Mouse (Mus musculus): ENCODE results near the gene Baiap2l1.
"Not testable (repeated sequence)": the region's sequence is repeated elsewhere in the genome, so short reads cannot be mapped to it uniquely, and the experiment has no call there.

The Baiap2l1 gene

GRCm38 (mm10) chr5:144357881-144358591, at the start of gene Baiap2l1:
TSS of gene Baiap2l1 (minus strand) at chr5:144358112.
- peak; percentile 11 to 35 for DNase-seq (ENCODE audit: low spot score in 2 of 2)

- DNase-seq (ENCODE audit: low spot score in 2 of 2) = no peak
These were observed 48.3 kb upstream of the Baiap2l1 start for GRCm38 (mm10) chr5:144406256-144406655.

DNA sequence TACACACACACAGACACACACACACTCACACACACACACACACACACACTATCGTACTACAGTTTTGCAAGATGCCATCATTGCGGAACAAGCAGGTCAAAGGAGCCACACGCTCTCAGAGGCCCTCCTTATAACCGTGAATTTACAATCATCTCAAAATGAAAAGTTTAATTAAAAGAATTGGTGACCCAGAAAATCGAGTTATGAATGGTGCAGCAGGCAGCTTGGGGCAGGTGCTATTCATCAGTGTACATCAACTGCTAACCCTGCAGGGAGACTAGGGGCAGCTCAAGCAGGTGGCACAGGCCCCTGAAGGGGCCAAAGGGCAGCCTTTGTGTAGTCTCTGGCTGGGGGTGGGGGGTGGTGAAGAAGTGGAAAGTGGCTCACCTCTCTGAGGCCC, 42.9 kb upstream of the Baiap2l1 start:
- no peak for DNase-seq (ENCODE audit: low spot score in 2 of 2)

GRCm38 (mm10) chr5:144397566-144397965, 39.7 kb upstream of the Baiap2l1 start:
- DNase-seq (ENCODE audit: low spot score in 2 of 2) = no peak

DNA sequence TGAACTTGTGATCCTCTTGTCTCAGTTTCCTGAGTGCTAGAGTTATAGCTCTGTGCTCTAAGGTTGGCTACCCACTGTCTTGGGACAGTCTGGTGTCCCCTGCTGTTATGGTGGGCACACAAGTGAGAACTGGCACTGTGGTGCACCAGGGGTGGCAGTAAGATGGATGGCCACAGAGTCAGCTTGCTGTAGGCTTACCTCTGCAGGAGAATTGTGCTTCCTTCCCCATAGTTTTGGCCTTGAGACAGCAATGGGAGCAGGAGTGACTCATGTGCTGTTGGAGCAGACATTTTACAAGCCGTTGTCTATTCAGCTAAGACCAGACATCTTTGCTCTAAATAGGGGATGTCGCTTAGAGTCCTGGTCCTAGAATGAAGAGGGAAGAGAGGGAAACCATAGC, 36.2 kb upstream of the Baiap2l1 start:
- DNase-seq (ENCODE audit: low spot score in 2 of 2) = no peak

- DNase-seq (ENCODE audit: low spot score in 2 of 2) = peak; percentile 7 to 60
These were observed 29.9 kb upstream of the Baiap2l1 start for GRCm38 (mm10) chr5:144387851-144388250.

DNA sequence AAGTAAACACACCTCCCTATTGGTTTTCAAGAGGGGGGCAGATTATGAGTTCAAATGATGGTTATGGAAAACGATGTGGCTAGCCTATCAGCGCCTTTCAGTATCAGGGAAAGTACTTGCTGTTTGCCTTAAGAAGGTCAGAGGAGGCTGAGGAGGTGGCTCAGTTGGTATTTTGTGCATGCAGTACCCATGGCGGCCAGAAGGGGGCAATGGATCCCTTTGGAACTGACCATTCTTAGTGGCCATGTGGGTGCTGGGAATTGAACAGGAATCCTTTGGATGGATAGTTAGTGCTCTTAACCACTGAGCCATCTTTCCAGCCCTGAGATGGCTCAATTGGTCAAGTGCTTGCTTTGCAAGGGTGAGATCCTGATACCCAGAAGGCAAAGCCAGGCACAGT, 26.0 kb upstream of the Baiap2l1 start:
- DNase-seq (ENCODE audit: low spot score in 2 of 2) = no peak

DNA sequence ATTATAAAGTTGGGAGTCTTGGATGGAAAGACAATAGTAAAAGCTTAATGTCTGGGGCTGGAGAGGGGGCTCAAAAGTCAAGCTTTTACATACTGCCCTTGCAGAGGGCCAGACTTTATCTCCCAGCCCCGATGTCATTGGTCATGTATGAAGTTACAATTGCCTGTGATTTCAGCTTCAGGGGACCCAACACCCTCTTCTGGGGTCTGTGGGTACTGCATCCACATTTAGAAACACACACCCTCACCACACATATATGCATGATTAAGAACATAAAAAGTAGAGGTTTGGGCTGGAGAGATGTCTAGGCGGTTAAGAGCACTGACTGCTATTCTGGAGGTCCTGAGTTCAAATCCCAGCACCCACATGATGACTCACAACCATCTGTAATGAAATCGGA, 23.9 kb upstream of the Baiap2l1 start:
- DNase-seq (ENCODE audit: low spot score in 2 of 2) = no peak

DNA sequence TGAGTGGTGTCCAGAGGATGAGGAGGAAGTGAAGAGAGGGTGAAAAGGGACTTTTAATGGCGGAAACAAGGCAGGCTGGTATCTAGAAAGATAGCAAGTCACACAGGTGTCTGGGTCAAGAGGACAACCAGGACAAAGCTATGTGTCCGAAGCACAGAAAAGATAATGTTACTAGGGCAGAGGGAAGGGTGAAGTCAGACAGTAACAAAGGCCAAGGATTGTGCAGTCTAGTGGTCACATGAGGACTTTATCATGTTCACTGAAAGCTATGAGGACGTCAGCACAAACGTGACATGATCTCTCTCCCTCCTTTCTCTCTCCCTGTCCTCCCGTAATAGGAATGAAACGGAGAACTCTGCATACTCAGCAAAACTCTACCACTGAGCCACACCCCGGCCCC, 22.8 kb upstream of the Baiap2l1 start:
- no peak for DNase-seq (ENCODE audit: low spot score in 2 of 2)

DNA sequence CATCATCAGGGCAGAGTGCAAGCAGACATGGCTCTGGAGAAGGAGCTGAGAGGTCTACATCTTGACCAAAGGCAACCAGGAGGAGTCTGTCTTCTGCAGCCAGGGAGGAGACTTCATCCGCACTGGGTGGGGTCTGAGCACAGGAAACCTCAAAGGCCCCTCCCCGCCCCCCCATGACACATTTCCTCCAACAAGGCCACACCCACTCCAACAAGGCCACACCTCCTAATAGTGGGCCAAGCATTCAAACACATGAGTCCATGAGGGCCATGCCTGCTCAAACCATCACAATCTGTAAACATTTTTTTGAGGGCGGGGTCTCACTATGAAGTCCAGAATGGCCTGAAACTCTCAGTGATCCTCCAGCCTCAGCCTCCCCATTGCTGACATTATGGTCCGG, 21.5 kb upstream of the Baiap2l1 start:
- no peak for DNase-seq (ENCODE audit: low spot score in 2 of 2)

- no peak for DNase-seq (ENCODE audit: low spot score in 2 of 2)
These were observed 15.0 kb upstream of the Baiap2l1 start for GRCm38 (mm10) chr5:144372885-144373284.

DNA sequence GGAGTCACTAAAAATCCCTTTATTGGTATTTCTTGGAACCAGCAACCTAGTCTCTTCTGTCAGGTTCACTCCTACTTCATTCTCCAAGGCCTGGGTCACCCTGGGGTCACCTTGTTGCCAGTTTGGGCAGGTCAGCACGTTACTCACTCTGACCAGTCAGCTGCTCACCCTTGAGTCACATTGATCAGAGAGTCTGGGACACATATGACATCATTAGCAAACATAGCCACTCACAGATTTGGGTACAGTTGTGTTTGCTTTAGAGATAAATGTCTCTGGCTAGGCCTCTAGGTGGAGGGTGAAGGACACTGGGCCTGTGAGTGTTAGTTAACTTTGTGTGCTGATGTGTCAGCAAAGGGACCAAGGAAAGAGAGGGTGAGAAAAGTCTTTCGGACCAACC, 14.3 kb upstream of the Baiap2l1 start:
- DNase-seq (ENCODE audit: low spot score in 2 of 2) = no peak

- DNase-seq (ENCODE audit: low spot score in 2 of 2) = no peak
These were observed 13.1 kb upstream of the Baiap2l1 start for GRCm38 (mm10) chr5:144370986-144371385.

DNA sequence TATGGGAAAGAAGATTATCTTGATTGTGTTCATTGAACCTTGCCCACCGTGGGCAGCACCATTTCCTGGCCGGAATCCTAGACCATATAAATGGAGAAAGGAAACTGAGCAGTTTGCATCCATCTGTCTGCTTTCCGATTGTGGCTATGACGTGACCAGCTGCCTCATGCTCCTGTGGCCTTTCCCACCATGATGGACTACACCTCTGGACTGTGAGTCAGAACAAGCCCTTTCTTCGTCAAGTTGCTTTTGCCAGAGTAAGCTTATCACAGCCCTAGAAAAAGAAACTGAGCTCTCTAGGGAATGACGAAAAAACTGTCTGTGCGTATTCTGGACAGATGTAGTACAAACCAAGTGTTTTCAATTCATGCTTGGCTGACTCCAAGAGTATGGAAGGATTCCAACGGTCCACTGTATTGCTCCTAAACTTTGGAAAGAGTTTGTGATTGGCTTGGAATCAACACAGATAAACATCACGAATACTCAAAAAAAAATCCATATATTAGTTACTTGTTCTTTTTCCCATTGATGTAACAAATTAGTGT, 10.8 kb upstream of the Baiap2l1 start:
- no peak for DNase-seq (ENCODE audit: low spot score in 2 of 2)

DNA sequence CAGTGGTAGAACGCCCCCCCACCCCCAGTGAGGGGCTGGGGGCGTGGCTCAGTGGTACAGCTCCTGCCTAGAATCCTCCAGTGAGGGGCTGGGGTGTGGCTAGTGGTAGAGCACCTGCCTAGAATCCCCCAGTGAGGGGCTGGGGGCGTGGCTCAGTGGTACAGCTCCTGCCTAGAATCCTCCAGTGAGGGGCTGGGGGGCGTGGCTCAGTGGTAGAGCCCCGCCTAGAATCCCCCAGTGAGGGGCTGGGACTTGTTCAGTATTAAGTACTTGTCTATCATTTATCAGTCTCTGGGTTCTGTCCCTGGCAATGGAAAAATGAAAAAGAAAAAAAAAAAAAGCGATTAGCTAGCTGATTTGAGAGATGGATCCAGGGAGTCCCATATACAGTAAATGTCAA, 8.6 kb upstream of the Baiap2l1 start:
- not testable (repeated sequence) for DNase-seq (ENCODE audit: low spot score in 2 of 2)

DNA sequence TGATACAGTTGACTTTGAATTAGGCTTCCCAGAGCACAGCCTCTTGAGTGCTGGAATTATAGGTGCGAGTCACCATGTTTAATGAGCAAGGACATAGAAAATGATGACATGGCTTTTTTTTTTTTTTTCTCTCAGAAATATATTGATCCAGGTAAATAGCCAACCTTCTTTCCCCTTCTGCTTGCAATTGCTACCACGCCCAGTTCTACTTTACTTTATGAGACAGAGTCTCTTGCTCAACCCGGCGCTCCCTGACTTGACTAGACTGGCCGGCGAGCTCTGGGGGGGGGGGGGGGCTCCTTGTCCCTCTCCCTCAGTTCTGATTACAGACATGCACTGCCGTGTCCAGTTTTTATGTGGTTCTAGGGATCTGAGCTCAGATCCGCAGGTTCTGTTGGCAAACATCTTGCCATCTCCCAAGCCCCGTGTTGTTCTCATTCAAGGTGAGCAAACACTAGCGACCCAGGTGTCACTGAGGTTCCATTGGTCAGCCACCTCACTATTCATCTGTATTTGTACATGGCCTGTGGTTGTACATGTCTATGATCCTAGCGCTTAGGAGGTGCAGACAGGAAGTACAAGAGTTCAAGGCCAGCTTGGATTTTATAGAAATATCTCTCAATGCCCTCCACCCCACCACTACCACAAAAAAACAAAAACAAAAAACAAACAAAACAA, 6.9 kb upstream of the Baiap2l1 start:
- no peak for DNase-seq (ENCODE audit: low spot score in 2 of 2)

DNA sequence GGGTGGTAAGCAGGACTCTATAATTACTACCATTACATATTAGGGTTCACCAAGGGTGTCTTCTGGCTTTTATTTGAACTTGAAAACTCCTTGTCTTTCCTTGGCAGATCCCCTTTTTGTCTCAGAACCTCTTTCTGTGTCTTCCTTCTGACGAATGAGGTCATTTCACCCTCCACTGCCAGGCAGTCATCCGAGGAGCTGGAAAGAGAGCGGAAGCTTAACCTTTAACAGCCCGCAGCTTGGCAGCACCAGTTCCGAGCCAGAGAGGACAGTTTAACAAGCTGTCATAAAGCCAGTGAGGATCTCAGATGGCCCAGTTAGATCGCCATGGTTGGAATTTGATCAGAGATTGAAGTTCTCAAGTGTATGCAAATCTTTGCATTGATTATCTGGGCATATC, 2.4 kb upstream of the Baiap2l1 start:
- no peak for DNase-seq (ENCODE audit: low spot score in 2 of 2)

DNA sequence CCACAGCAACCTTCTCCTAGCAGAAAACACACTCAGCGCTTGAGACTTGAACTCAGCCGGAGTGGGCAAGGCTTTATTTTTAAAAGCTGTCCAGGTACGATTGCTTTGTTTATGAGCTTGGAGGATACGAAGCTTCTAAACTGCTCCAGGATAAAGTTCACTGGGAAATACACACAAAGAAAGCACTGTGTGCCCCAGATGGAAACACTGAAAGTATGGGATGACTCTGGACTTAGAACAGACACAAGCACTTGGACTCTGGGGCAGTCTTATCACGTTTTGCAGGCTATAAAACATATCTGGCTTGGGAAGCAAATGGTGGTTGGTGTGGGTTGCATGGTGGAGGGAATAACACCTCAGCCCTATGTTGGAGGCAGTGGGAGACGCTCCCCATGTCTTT, 2.0 kb upstream of the Baiap2l1 start:
- DNase-seq (ENCODE audit: low spot score in 2 of 2) = no peak

- no peak for DNase-seq (ENCODE audit: low spot score in 2 of 2)
These were observed 643 bp upstream of the Baiap2l1 start for GRCm38 (mm10) chr5:144358592-144358917.

DNA sequence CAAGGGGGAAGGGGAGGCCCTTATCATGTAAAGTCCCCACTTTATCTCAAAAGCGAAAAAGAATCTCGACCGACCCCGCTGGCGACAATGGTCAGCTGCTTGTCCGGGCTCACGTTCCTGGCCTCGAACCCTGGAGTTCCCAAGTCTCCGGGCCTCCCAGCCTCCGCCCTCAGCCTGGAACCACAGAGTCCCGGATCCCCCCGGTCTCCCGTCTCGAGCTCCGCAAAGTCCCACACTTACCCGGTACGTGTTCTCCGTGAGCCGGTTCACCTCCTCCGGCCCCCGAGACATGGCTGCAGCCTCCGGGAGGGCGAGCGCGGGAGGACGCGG, 396 bp downstream of the Baiap2l1 start:
- no peak for DNase-seq (ENCODE audit: low spot score in 2 of 2)

GRCm38 (mm10) chr5:144356776-144357455, 996 bp downstream of the Baiap2l1 start:
- no peak for DNase-seq (ENCODE audit: low spot score in 2 of 2)

DNA sequence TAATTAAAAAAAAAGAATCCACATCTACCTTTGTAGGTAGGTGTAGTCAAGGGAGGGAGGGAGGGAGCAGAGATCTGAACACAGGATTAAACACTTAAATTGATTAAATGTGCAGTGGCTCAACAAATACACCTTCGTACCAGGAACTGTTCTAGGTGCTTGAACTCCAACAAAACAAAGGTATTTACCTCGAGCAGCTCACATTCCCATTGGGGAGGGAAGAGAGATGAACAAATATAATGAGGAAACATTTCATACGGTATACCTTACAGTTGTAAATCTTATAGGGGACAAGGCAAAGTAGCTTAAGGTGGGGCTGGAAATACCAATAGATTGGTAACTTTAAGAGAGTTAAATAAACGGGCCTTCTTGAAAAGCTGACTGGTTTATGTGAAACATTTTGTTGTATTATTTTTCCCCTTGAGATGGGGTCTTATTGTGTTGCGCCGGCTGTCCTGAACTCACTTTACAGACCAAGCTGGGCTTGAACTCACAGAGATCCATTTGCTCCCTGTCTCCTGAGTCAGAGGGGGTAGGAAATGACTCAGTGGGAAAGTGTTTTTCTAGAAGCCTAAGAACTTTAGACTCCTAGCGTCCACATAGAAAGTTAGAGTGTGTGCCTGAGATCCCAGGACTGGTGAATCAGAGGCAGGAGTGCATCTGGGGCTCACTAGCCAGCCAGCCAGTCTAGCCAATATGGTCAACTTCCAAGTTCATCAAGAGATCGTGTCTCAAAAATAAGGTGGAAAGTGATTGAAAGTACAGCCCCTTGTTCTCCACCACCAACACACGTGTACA, 5.5 kb downstream of the Baiap2l1 start:
- DNase-seq (ENCODE audit: low spot score in 2 of 2) = no peak
